Mouse (Mus musculus) 3134 (cell line): ENCODE measurements around the gene Cenpb.

Experiments
- DNase-seq: peaks from one replicate; pipeline ENCODE4 v3.0.0-alpha.2; 2011; ENCODE audit warnings: low spot score; ENCODE audit not compliant: insufficient read length; ENCODE audit errors: extremely low read depth

The Cenpb gene

DNA sequence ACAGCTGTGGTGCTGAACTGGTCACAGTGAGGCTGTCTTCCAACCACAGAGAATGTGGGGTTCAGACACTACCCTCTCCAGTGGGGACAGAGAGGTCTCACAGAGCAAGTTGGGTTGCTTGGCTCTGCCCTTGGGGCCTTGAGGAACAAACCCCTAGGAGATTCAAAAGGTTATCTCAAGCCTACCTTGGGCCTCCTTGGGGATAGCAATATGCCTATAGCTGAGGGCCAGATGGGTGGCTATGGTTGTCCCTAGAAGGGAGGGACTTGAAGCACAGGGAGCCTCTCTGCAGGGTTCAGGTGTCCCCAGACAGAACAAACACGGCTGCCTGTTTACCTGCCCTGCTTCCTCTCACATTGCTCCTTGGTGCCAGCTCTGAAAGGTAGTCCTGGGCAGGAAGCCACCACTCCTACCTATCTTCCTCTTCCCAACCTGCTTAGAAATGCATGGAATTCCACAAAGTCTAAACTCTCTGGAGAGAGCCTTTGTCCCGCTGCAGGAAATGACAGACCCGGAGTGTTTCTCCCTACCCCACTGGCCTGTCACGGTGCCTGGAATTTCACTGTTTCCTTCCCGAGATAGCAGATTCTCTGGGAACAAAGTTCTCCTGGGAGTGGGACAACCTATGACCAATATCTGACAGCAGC, 39.9 kb downstream of the Cenpb start:
- no peak for DNase-seq

DNA sequence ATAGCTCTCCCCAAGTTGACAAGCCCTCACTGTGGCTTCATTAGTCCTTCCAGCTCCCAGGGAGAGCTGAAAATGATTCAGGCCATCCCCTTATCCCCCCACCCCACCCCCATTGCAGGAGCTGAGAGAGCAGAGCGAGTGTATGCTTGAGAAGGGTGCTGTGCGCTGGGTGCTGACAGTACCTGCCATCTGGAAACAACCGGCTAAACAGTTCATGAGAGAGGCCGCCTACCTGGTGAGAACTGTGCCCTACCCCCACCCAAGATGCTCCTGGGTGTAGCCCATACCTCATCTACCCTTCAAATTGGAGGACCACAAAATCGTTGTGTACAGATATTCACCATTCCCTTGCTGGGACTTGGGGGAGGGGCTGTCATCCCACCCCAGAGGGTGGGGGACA, 40.6 kb downstream of the Cenpb start:
- DNase-seq = no peak

DNA sequence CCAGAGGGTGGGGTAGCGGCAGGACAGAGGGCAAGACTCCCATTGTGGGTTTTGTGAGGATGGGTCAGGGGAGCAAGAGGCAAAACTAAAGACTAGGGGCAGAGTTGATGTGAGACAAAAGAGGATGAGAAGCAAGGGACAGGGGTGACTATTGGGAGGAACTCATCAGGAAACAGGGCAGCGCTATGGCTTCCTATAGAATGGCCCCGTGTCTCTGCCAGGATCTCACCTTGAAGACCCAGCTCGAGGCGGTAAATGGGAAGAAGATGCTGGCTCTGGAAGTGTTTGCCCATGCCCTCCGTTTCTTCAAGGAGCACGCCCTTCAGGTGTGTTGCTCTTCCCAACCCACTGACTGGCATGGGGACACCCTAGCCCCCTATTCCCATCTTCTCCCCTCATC, 41.1 kb downstream of the Cenpb start:
- DNase-seq = no peak

DNA sequence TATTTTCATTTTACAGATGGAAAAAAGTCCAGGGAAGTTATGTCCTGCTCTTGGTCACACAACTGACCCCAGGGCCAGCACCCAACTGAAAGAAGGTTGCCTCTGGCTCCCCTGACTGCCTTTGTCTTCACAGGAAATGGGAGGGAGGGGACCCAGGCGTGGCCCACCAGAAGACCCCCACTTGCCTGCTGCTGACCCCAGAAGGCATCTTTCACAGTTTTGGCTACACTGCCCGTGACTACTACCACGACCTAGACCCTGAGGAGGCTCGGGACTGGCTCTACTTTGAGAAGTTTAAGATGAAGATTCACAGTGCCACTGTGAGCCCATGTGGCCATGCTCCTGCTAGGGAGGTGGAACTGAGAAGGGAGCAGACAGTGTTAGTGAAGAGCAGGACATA, 41.6 kb downstream of the Cenpb start:
- DNase-seq = no peak

DNA sequence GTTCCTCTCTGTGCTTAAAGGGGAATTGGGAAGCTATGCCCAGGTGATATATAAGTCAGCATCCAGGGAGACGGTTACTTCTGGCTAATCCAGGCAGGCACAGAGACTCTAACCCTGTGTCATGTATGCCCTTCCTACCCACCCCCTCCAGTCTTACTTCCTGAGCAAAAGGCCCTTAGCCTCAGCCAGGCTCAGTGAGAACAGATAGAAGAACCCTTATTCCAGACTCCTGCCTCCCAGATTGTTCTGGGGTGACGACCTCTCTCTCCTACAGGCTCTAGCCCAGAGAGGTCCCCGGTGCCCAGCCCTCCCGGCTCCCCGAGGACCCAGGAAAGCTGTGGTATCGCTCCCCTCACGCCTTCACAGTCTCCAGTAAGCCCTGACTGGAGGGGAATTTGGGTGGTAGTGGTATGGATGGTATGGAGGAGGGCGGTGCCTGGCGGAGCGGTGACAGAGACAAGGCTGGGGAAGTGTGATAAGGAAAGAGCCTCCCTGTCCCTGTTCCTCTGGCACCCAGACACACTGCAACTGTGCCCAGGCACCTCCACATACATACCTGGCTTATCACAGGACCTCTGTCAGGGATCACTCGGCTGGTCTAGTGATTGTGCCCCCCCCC, 44.2 kb downstream of the Cenpb start:
- DNase-seq = no peak

DNA sequence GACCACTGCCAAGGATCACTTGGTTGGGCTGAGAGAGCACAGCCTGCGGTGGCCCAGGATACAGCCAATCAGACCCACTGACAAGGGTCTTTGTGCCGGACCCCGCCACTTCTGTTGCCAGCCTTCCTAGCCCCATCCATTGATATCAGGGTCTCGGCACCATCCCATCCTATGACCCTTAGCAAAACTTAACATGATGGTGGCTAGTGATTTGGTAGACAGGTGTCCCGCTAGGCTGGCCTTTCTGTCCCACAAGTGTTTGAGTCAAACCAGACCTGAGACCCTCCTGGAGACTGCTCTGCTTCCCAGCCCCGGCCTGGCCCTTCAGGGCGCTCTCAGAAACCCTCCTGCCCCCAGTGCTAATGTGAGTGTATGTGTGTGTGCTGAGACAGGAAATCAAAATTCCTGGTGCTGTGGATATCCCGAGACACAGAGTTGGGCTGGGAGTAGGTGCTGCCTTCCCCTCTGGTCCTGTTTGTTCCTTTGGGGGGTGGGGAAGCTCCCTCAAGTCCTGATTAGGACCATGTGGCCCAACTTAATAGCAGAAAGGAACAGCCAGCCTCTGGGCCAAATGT, 45.0 kb downstream of the Cenpb start:
- DNase-seq = no peak

DNA sequence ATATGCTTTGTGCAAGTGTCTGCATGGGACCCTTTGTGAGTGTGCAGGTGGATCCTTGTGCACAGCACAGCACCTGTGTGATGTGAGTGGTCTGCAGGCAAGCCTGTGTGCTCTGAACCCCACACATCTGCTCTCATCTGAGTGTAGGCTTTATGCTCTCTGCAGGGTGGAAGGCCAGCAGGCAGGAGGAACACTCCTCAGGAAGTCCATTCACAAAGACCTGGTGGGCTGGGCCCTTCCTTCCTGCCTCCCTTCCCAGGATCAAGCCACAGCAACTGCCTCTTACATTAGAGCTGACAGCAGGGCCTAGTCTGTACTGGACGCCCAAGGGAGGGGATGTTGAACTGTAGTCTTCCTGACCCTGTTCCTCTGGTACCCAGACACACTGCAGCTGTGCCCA, 45.5 kb downstream of the Cenpb start:
- DNase-seq = no peak

DNA sequence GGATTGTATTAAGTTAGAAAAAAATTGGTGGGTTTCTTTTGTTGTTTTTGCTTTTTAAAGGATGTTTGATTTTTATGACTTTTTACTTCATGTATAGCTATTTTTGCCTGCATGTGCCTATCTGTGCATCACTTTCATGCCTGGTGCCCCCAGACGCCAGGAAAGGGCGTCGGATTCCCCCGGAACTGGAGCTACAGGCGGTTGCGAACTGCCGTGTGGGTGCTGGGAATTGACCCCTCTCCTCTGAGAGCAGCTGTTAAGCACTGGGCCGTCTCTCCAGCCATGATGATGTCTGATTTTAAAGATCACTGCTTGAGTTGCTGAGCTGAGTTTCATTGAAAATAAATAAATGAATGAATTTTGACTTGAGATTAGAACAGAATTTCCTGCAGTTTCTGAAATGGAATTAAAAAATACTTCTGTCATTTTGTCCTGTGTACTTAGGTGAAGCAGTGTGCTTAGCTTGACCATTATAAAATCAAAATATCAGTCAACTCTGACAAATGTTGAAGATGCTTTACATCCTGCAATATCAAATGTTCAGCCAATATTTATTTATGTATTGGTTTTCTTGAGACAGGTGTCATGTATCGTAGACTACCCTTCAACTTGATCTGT, 46.8 kb downstream of the Cenpb start, which contains the start of gene Gm11037:
TSS of gene Gm11037 (plus strand) at position 568 of the 618 bp plus-strand sequence.
- DNase-seq = no peak

DNA sequence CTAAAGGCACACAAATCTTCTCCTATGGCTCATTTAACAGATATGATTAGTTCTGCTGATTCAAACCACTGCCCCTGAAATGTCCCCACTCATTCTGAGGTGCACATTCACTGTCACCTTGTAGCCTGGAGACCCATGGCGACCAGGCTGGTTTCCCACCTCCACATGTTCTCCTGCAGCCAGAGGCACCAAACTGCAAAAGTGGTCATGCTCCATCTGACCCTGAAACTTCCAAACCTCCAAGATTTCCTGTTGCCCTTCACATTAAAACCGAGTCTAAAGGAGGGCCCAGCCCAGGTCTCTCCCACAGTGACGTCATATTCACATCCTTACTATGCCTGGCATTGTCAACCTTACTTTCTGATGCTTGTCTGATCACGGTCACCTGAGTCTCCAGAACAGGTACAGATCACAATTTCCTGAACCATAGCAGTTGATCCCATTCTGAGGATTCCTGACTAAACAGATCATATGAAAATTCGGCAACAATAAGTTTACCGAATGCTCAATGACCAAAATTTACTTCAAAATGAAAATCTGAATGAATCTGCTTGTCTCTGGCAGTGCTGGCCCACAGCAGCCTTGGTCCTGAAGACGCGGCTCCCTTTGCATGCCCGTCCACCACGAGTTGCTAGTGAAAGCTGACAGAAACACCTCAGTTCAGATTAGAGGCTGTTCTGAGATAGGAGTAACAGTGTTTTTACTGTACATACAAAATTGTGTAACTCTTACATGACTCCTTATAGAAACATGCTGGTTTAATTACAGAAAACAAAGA, 47.6 kb downstream of the Cenpb start:
- no peak for DNase-seq

DNA sequence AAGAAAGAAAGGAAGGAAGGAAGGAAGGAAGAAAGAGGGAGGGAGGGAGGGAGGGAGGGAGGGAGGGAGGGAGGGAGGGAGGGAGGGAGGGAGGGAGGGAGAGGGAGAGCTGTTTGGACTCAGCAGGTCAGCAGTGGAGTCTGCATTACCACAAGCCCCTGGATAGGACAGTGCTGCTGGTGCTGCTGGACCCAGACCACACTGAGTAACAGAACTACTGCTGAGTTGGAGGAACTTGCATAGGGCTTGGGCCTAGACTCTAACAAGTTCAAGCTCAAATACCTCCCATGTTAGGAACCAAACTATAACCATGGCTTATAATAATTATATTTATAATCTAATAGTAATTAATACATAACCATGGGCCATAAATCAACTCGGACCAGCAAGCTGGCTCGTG, 49.0 kb downstream of the Cenpb start:
- no peak for DNase-seq

DNA sequence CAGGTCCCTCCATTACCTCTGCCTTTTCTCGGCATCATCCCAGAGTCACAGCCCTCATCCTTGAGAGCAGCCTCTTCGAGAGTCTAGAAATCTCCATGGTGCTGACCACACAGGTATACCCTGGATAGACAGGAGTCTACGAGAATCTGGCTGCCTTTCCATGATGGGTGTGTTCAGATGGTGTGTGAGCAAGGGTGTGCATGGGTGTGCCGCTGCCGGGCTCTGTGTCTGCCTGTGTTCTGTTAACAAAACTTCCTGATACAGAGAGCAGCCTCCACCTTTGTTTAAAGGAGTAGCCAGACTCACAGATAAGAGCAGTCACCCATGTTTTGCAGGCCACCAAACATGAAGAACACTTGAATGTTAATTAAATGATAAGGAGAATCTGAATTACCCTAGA, 50.0 kb downstream of the Cenpb start:
- DNase-seq = no peak

DNA sequence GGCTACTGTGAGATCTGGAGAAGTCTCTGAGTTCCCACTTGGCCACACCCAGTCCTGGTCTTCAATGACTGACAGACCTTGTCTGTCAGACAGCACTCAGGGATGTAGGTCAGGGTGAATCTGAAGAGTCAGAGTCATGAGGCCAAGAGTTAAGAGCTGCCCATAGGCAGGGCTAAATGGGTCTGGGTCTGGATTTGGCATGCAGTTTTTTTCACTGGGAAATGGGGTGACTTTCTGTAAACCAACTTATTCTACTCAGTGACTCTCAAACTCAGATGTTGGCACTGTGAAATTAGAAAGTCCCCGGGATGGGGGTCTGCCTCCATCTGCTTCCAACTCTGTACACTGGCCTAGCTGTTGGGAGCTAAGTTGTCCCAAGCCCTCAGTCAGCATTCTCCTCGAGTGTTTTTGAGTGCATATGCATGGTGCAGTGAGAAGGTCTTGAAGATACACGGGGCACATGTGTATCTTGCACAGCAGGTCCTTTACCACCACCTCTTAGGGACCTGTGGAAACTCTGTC, 51.2 kb downstream of the Cenpb start:
- DNase-seq = no peak

DNA sequence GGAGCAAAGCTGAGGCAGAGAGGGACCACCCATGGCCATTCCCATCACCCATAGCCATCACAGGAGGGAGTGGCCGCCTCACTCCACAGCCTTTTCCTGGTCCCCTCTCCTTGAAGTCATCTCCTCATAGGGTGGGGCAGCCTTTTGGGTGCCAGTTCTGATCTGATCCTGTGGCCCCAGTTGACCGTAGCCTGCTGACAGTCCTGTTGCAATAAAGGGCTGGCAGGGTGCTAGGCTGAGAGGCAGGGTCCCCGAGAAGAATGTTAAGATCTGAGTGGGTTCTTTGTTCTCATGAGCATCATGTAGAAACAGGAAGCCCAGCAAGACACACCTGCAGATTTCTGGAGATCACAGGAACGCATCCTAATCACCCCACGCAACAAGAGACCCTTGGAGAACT, 51.7 kb downstream of the Cenpb start:
- no peak for DNase-seq

DNA sequence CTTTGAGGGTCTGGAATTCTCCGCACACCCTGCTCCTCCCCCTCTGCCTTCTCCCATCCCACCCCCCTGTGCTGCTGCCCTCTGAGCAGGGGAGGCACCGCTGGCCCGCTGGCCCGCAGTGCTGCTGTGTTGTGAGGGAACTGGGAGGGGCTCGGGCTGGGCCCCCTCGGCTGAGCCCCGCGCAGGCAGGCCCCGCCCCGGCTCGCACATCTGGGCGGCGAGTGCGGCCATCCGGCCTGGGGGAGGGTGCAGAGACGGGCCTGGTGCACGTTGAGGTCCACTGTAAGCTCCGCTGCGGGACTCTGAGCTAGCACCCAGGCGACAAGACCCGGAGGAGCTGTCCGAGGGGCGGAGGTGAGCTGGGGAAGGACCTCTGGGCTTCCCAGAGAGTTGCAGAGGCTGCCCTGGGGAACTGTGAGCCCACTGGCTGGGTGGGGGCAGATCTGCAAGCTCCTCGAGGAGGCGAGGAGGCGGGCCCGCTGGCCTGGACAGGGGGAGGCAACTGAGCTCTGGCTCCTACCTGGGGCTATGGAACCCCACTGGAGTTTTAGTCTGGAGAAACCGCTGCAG, 52.6 kb downstream of the Cenpb start, which contains the start of gene Hspa12b:
TSS of gene Hspa12b (plus strand) at position 120 of the 570 bp plus-strand sequence.
- DNase-seq = no peak

DNA sequence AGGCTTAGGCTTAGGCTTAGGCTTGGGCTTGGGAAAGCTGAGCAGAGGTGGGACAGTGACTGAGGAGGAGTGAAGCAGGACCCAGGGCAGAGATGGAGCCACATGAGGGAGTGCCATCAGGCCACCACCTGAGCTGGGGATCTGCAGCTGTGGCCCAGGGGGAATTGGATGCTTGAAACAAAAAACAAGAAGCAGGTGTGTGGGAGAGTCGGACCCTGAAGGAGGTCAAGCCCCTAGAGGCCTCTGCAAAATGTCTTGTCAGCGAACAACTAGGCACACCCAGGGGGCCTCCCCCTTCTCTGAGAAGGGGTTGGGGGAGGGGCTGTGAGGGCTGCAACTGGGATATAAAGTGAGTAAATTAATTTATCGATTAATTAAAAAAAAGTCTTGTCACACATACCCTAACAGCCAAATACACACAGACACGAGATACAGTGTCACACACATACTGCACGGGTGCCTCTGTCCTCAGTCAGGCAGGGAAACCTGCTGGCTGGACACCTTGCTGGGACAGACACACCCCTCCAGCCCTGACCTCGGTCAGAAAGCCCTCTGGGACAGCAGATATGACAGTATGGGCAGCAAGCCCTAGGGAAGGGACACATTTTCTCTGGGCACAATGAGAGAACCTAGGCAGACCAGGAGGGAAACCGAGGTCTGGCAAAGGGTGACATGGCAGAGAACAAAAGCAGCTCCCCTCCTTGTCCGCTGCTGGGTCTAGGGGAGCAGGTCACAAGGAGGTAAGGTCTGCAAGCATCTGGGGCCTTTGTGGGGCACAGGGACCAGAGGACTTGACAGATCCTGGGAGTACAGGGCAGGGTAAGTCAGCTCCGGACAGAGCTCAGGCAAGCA, 53.7 kb downstream of the Cenpb start:
- DNase-seq = no peak
